Mouse (Mus musculus): Measurements from ENCODE around the gene Arid1b.

The Arid1b gene

DNA sequence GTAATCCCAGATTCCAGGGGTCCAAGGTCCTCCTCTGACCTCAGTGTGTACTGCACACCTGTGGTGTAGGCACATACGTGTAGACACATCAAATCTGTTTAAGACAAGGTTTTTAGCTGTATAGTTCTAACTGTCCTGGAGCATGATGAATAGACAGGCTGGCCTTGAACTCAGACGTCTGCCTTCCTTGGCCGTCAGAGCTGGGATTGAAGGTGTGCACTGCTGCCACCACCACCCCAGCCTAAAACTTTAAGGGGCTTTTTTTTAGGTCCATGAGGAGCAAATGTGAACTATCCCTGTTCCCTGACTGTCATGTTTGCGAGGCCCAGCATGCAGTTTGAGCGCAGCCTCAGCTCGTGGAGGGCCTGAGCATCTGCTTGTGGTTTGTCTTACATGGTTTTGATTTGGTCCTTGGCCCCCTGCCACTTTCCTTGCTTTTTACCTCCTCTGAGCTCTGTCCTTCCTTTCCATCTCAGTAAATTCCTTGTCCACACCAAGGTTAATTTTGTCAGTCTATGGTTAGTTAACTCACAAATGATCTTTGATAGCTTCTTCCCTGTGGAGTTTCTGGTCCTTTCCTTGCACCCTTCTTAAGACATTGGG is 224.9 kb downstream of the Arid1b start:
- no peak for DNase-seq

DNA sequence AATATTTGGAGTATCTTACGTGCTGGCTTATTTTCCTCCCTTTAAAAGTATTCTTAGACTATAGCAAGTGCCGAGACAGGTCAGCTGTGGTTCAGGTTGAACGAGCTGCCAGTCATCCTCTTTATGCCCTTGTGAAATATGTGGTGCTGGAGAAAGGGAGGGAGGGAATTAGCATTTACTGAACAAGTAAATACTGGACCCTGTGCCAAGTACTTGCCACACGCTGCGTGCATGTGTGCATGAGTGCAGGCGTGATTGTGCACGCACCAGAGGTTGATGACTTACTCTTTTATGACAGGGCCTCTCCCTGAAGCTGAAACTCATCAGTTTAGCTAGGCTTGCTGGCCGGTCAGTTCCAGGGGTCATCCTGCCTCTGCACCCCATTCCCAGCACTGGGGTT is 226.9 kb downstream of the Arid1b start:
- DNase-seq = no peak

DNA sequence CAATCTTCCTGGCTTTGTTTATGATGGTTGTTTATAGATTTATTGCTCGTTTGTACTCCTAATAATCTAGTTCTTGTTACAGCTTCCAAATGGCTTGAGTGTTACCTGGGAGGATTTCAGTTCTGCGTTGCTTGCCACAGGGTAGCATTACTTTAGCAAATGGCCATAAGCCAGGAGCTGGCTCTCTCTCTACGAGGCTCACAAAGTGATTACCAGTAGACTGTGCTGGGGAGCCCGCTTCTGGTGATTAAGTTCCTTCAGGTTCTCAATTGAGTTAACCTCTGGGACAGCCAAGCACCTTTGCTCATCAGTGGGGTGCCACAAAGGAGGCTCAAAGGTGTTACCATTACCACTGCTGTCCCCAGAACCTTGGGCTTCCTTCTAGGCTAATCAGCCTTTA is 227.4 kb downstream of the Arid1b start:
- DNase-seq = no peak

DNA sequence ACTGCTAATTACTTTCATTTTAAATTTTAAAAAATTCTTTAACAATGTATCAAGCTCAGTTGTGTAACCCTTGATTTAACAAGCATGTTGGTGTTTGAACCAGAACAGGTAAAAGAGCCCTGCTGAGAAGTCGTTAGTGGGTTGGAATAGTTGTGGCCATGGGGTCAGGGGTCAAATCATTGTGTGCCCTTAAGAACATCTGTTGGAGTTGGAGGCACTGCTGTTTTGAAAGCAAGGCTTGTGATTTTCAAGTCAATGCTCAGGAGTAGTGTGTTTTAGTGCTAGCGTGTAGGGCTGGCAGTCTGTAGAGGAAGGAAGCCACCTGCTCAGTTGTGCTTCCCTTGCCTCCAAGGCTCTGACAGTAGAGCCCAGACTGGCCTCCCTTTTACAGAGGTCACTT is 228.7 kb downstream of the Arid1b start:
- no peak for DNase-seq

DNA sequence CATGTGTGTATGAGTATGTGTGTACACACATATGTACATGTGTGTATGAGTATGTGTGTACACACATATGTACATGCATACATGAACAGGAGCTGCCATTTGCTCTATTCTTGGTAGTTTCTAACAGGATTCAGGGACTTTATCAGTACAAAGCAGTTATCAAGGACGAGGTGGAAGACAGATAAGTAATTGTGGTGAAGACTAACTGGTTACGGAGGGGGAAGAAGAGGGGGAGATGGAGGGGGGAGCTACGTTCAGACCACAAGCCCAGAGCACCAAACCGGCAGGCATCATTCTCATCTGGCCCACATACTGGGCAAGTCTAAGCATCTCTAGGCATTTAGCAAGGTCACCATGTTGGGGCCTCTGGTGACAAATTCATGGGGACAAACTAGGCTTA is 230.8 kb downstream of the Arid1b start:
- DNase-seq = no peak

DNA sequence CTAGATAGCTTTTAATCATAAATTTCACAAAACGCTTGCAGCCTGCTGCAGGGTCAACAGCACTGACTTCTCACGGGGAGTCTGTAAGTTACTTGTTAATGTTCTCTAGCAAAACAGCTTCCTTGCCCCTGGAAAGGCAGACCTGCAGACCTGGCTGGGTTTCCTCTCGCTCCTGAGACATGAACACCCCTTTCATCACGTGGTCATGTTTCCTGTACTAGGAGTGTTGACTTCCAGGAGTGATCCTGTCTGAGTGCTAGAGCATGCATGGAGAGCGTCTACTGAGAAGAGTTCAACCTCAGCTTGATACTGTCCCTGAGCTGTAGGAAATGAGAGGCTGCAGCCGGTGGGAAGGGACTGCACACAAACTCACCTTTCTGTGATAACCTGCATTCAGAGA is 233.0 kb downstream of the Arid1b start:
- DNase-seq = no peak

DNA sequence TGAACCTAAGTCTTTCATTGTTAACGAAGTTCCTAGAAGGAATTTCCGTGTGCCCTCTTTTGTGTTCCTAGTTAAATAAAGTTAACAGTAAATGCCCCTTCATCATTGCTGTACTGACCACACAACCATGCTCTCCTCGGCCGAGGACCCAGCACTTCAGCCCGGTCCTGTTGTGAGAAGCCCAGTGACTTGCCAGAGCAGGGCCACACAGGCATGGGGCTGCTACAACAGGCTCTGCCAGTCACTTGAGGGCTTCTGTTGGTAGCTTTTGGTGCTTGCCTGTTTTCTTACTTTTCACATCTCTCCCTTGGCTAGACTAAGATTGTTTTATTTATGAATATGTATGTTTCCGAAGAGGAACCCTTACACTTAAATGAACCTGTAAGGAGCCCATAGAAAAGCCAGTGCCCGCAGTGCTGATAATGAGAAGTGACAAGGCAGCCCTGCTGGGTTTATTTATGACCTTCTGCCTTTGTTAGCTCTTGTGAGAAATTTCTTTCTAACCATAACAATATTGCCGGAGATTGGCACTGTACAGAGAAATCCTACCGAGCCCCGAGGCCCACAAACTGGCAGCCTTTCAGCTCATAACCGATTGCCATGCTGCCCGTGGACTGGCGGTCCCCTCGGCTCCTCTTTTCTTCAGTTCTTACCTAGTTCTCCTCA is 234.0 kb downstream of the Arid1b start:
- no peak for DNase-seq

DNA sequence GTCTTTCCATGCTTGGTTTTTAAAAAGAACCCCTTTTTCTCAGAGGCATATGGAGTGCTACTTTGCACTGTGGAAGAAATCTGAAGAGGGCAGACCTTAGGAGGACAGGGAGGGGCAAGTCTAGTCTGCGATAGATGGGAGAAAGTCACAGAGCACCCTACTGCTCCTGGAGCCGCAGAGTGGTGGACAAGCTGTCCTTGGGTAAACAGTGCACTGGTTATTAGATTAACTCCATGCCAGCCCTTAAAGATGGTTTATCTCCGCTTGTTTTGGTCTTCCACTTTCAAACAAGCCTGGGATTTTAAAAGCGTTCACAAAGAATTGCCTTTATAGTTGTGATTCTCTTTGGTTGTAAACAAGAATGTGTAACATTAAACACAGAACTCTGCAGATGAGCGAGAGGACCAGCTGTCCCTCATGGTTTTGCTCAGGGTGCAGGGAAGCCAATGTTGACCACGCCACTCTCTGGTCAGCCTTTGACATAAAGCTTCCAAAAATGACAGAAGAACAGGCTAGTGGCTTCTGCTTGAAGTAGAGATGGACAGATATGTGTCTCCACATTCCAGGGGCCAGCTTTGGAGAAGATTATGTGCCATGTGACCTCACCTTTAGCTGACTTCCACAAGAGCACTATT is 234.6 kb downstream of the Arid1b start:
- DNase-seq = no peak

DNA sequence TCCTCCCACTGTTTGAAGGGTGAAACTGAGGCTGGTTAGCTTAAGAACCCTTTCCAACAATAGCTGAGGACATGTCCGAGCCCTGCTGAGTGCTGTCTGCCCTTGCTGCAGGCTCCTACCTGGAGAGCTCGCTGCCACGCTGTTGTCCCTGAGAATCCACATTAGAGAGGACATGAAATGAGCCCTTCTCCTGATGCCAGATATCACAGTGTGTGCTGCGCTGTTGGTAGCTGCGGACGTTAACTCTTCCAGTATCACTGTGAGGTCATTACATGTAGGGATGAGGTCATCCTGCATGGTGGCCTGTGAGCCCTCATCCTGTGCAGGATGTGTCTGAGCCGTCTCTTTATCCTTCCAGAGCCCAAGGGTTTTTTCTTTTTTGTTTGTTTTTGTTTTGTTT is 235.9 kb downstream of the Arid1b start:
- no peak for DNase-seq

DNA sequence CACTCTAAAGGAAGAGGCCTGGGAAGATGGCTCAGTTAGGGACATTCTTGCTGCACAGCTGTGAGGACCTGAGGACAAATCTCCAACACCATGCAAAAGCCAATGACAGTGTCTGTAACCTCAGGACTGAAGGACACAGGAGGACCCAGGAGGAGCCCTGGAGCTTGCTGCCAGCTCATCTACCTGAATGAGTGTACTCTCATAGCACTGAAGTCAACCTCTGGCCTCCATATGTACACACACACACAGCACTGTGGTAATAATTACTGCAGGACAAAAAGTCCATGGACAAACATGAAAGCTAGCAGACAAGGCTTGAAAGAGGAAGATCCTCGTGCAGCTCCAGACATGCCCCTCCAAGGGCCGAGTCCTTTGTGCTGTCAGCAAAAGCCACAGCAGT is 238.0 kb downstream of the Arid1b start:
- no peak for DNase-seq

DNA sequence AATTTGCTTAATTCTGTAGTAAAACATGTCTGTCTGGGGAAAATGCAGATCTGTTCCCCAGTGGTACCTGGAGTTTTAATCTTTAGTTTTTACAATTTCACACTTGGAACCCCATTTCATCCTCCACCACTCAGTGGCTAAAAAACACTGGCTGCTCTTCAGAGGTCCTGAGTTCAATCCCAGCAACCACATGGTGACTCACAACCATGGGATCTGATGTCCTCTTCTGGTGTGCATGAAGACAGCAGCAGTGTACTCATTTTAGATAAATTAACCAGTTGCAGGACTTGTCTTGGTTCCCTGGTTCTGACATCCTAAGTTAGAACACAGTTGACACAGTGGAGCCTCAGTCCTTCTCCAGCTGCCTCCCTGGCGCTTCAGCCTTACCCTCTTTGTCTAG is 239.9 kb downstream of the Arid1b start:
- DNase-seq = no peak

DNA sequence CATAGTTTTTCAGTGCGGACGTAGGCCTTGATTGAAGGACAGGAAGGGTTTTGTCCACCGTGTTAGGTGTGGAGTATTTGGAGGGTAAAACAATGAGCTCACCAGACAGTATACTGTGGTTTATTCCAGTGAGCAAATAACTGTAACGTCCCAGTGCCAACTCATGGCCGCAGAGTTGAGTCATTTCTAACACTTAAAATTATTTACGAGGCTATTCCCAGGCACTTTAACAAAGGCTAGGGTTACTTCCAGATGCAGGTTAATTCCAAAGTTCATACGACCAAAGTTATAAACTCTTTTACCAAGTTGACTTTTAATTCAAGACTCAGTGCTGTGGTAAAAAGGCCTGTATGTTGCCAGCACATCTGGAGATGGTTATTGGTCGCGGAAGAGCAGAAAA is 240.9 kb downstream of the Arid1b start:
- no peak for DNase-seq

DNA sequence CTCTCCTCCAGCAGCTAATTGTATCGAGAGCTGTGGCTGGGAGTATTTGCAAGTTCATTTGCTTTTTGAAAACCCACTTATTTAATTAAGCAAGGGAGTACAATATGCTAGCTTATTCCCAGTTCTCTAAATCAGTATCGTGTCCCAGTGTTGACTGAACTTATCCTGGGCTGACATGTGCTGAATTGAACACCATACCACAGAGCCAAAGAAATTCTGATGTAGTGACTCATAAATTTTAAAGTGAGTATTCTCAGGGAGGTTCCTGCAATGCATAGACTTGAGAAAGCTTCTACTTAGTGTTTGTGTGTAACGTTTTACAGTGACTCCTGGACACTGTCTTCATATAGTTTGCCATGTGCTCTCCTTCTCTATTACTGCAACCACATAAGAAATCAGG is 243.6 kb downstream of the Arid1b start:
- no peak for DNase-seq

DNA sequence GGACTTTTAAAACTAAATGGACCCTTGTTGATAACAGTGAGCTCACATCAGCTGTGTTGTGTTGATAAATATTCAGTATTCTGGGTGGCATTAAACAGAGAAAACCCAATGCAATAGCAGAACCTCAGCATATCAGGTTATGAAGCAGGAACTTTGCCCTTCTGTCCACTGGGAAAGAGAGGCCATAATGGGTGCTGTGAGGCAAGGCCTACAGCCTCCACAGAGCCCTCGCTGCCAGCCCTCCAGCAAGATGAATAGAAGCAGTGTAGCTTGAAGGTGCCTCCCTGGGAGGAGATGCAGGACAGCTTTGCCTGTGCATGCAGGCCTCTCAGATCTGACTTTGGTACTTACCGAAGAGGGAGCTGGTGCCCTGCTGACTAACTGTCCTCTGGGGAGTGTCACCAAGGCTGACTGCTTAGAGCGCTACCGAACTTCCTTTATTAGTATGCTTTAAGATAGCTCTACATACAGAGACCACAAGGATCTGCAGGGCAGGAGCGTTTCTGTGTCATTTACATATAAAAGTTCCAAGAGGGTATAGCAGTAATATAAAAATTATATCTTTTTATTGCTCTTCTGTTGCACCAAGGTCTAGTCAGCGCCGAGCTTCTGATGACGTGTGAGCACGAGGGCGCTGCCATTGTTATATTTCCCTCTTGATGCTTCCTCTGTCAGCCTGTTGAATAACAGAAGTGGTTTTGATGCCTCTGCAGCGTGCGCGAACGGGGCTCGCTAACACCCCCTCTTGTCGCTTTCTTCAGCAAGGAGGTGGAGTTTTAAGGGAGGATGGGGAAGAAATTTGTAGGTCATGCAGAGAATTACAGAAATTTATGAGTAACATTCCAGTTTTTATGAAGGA is 244.5 kb downstream of the Arid1b start:
- DNase-seq = no peak

DNA sequence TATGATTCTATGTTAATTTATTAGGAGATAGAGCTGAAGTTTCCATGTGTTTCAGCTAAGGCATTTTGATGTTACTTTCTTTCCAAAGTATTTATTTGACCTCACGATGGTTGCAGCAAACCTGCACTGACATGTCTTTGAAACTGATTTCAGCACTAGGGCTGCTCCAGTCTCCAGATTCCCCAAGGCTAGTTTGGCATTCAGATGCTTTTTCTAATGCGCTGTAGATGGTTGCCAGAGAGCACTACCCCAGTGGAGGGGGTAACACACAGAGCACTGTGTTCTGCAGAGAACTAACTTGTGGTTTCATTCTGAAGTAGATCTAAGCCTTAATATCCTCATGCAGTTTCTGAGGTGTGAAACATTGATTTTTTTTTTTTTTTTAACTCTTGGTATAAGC is 250.4 kb downstream of the Arid1b start:
- DNase-seq = no peak

DNA sequence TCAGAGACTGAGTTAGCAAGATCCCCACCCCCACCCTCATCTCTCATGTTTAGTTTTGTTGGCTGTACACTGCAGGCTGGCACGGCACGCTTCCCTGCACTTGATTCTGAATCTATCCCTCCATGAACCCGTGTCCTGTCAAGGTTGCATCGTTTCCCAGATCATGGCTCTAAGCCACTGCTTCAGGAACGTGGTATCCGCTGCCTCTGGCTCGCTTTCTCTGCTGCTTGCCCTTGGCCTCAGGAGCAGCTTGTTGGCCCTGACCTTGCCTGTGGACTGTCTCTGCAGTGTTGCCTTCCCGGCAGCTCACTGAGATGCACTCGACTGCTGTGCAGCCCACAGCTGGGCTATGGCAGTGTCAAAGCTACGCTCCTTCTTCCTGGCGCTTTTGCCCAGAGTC is 252.6 kb downstream of the Arid1b start:
- no peak for DNase-seq

DNA sequence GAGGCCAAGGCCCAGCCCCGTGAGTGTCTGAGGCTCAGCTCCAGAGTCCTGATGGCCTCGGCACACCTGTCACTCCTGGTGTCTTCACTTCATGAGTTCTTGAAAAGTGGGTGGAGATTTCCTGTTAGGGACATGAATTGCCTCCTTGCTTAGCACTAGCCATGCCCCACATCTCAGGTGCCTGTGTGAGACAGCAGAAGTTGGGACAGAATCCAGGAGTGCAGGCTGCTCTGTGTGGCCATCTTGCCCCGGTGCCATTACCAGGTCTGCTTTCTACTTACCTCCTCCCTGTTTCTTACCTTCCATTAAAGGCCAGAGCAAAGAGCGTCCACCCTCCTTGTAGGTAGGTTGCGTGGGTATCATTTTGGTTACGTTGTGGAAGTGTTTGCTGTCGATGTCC is 253.1 kb downstream of the Arid1b start:
- no peak for DNase-seq

DNA sequence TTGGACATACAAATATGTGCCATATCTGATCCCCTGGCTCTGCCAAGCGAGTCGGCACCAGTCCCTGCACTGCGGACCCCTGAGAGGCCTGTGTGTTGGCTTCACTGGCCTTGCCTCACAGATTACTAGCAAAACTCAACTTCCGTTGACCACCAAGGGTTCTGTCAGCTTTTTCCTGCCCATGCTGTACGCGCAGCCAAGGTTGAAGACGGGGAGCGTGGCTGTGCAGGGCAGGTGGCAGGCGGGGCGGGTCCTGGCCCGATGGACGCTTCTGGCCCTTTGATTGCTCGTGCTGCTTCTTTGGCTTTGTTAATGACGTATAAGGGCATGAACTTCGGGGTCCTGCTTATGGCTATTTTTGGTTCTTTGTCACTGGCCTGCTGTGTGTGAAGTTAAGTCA is 253.6 kb downstream of the Arid1b start:
- DNase-seq = no peak

DNA sequence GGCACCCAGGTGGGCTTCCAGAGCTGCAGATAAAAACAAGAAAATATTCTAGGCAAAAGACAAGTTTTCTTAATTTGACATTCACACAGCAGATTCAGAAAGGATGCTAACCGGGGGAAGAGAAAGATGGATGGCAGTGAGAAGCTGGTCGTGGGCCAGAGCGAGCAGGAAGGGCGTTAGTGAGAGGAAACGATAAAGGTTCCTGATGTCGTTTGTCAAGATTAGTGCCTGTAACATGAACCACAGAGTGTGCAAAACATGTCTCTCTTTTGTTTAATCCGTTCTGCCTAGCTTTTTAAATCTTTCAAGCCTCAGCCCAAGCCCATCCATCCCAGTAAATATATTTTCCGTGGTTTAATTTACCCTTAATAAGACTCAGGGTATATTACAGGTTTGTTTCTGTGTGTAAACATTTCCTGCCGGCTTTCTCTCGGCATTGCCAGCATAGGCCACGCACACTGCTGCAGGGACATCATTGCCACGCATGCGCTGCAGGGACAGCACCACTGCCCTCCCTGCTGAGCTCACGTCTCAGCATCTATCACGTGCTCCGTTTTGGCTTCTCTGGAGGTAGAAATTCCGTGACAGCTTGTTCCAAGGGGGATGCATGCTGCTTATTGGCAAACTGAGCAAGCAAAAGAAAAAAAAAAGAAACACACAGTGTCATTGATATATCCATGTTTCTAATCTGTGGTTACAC is 255.0 kb downstream of the Arid1b start:
- peak; percentile 36 for DNase-seq

DNA sequence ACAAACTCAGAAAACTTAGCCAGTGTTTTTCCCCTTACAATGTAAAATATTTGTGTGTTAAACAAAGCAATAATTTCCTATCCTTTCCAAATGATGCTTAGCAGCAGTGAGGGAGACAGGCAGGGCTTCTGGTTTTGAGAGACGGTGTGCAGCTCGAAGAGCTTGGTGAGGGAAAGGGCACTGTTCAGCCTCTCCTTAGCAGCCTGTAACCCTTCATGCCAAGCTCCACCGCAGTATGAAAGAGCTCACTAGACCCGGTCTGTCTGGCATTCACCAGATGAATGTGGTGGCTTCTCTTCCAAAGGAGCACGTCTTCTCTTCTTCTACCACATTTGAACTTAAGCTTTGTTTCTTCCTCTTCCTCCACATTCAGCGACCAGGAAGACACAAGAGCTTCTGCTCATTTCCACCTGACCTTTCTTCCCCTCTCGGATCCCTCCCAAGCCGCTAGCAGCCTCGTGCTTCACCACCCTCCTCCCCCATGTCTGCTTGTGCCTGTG is 255.6 kb downstream of the Arid1b start:
- no peak for DNase-seq

DNA sequence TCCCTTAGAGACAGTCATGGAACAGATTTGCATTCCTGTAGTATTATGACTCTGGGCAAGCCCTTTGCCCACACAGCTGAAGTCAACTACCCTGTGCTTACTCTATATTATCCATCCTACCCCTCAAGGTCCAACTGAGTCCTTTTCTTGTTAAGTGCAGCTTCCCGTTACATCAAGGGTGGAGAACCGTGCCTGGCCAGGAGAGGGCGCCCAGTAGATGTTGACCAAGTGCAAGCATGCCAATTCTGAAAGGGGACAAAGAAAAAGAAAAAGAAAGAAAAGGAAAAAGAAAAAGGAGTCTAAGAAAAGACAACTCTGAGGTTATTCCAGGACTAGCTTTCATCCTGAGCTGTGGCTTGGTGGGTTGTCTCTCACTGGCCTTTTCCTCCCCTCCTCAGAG is 258.3 kb downstream of the Arid1b start:
- DNase-seq = peak; percentile 74

DNA sequence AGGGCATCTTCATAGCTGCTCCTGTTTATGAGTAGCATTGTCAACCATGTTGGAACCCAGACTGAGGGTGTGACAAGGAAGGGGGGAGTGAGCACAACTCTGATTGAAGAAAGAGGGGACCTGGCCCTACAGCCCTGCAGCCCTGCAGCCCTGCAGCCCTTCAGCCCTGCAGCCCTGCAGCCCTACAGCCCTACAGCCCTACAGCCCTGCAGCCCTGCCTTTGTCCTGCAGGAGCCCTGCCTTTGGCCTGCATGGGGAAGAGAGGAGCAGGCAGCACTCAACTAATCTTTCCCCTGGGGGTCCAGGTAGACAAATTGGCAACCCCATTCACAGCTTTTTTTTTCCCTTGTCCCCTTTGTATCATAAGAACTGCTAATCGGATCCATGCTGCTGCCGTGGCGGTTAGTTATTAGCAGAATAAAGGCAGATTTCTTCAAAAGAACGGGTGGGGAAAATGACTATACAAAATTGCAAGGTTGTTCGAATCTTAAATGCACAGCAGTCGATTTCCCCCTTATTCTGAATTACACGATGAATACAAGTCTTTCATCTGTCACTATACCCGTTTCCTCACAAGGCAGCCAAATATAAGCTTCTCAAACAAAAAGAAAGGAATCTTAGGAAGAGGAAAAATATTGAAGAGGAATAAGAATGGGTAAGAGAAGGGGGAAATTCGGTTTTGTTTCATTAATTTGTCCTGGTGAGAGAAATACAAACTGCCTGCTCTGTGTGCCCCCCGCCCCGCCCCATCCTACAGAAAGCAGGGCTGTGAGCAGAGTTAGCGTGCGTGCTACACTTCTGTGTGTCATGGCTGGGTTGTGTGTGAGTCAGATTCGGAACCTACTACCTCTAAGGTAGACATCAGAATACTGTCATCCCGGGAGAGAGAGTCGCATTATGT is 260.8 kb downstream of the Arid1b start:
- DNase-seq = no peak
